Mouse (Mus musculus) forebrain, embryonic 12.5 days (tissue): Measurements from ENCODE around the gene Tuba3a. TPM values are rescaled to one million over a fixed set of nuclear protein-coding genes. Genes with fewer than 3 reads are reported as not detected.

Experiments
- ATAC-seq: fragments of 200-750 bp; cut with Nextera tagmentation; 2 replicates; pipeline ENCODE4 v1.8.0; 2017; ENCODE audit warnings: moderate TSS enrichment; ENCODE audit not compliant: low FRiP score
- H3K27ac ChIP-seq: fragments of 300-500 bp; sonication (generic); 2 replicates; pipeline ENCODE4 v1.5.1; 2016; ENCODE audit warnings: mild to moderate bottlenecking
- H3K27me3 ChIP-seq: fragments of 300-500 bp; sonication (generic); 2 replicates; pipeline ENCODE4 v1.6.1; 2016; ENCODE audit warnings: mild to moderate bottlenecking
- H3K36me3 ChIP-seq: fragments of 300-500 bp; sonication (generic); replicated peaks from 2 replicates; pipeline ENCODE4 v1.6.1; 2016; ENCODE audit warnings: mild to moderate bottlenecking
- H3K4me1 ChIP-seq: fragments of 300-500 bp; sonication (generic); 2 replicates; pipeline ENCODE4 v1.6.1; 2016
- H3K4me2 ChIP-seq: fragments of 300-500 bp; sonication (generic); 2 replicates; pipeline ENCODE4 v1.6.1; 2016; ENCODE audit warnings: mild to moderate bottlenecking, moderate library complexity
- H3K4me3 ChIP-seq: fragments of 300-500 bp; sonication (generic); replicated peaks from 2 replicates; pipeline ENCODE4 v1.5.1; 2016; ENCODE audit warnings: mild to moderate bottlenecking
- H3K9ac ChIP-seq: fragments of 300-500 bp; sonication (generic); 2 replicates; pipeline ENCODE4 v1.6.1; 2016; ENCODE audit warnings: mild to moderate bottlenecking
- H3K9me3 ChIP-seq: fragments of 300-500 bp; sonication (generic); 2 replicates; pipeline ENCODE4 v1.6.1; 2016
- WGBS: fragments of 180-500 bp; shearing (Covaris S2); methylation state at CpG from one replicate; pipeline ENCODE4 v1.1.7; 2016; 5-methylcytosine and 5-hydroxymethylcytosine counted together
- microRNA-seq: library from miRNA; unstranded; fragments of <30 nt; microRNA quantifications from one replicate; pipeline ENCODE4, GENCODE M21; 2017
- polyA plus RNA-seq: library from polyadenylated mRNA; unstranded; fragments of >200 nt; fragmentation: Nextera tagmentation; extraction: Ambion mirVana; gene quantifications from 2 replicates; pipeline ENCODE4 v1.2.1, GENCODE M21; 2016

Gene Tuba3a
- polyA plus RNA-seq, 1 experiment from 2014 or later = not detected

- H3K9me3 ChIP-seq = no peaks in the 10 kb centered on the region
- 61% methylated on average over 7 of the region's 7 CpGs for WGBS
- ATAC-seq = no peak
- H3K4me1 ChIP-seq = peaks cover 20% of the 10 kb centered on the region
- no peaks in the 10 kb centered on the region for H3K27me3 ChIP-seq
- no peak overlapping the region for H3K27ac ChIP-seq
- H3K4me2 ChIP-seq = no peak overlapping the region
- H3K36me3 ChIP-seq = no peaks in the 10 kb centered on the region
- H3K4me3 ChIP-seq = no peak overlapping the region
- no peak overlapping the region for H3K9ac ChIP-seq
Observed at GRCm38 (mm10) chr6:125233816-125234519, 51.9 kb downstream of the Tuba3a start.

GRCm38 (mm10) chr6:125232516-125232915 lies 53.3 kb downstream of the Tuba3a start:
- no peaks in the 10 kb centered on the region for H3K36me3 ChIP-seq
- H3K4me2 ChIP-seq = no peak overlapping the region
- H3K4me3 ChIP-seq = no peak overlapping the region
- no peak overlapping the region for H3K27ac ChIP-seq
- no peak for ATAC-seq
- H3K9me3 ChIP-seq = no peaks in the 10 kb centered on the region
- H3K9ac ChIP-seq = no peak overlapping the region
- H3K4me1 ChIP-seq = peaks cover 20% of the 10 kb centered on the region
- WGBS = 85% methylated on average over 6 of the region's 6 CpGs
- H3K27me3 ChIP-seq = no peaks in the 10 kb centered on the region

- Histone ChIP-seq H3K27me3 (no peaks in the 10 kb centered on the region), H3K4me3 (peak overlapping the region; percentile 41), H3K9me3 (no peaks in the 10 kb centered on the region), H3K36me3 (no peaks in the 10 kb centered on the region), H3K4me2 (peak overlapping the region; percentile 79), H3K9ac (peak overlapping the region; percentile 61; the same call in 1 of the 2 replicates), H3K4me1 (peaks cover 20% of the 10 kb centered on the region), H3K27ac (no peak overlapping the region)
- 53% methylated on average over 4 of the region's 4 CpGs for WGBS
- peak; percentile 42; the same call in 1 of the 2 replicates for ATAC-seq
Observed at GRCm38 (mm10) chr6:125232045-125232437, 53.8 kb downstream of the Tuba3a start.

- Histone ChIP-seq H3K27ac (peak within 1 kb of the TSS; percentile 31; the same call in 1 of the 2 replicates), H3K36me3 (no peaks in the 10 kb centered on the region), H3K9ac (peak within 1 kb of the TSS; percentile 61), H3K4me3 (peak within 1 kb of the TSS; percentile 41), H3K4me2 (peak within 1 kb of the TSS; percentile 79), H3K27me3 (no peaks in the 10 kb centered on the region), H3K9me3 (no peaks in the 10 kb centered on the region), H3K4me1 (peaks cover 20% of the 10 kb centered on the region)
- peak; percentile 76 for ATAC-seq
- 10% methylated on average over 16 of the region's 16 CpGs for WGBS
Observed at GRCm38 (mm10) chr6:125231117-125232044, 54.5 kb downstream of the Tuba3a start, which contains the start of gene Tapbpl. Tapbpl (minus strand) TSS chr6:125231860.

- Histone ChIP-seq H3K27ac (no peak overlapping the region), H3K36me3 (no peaks in the 10 kb centered on the region), H3K9me3 (no peaks in the 10 kb centered on the region), H3K4me3 (no peak overlapping the region), H3K9ac (no peak overlapping the region), H3K4me1 (peaks cover 20% of the 10 kb centered on the region), H3K27me3 (no peaks in the 10 kb centered on the region), H3K4me2 (no peak overlapping the region)
- no peak for ATAC-seq
- whole genome bisulfite sequencing = 61% methylated on average over 9 of the region's 9 CpGs
Observed at GRCm38 (mm10) chr6:125230571-125230970, 55.3 kb downstream of the Tuba3a start.

Small RNA genes lying within 50 kb of the gene (microRNA-seq; reads per million reads assigned to microRNA genes)
- not detected for gene Mir8113

Other genes with a start within 250 kb of the Tuba3a start
- gene Ing4, start 246.3 kb downstream of the Tuba3a start, polyA plus RNA-seq = 163 and 164 TPM in 2 replicates
- 14.7 and 17.7 TPM in 2 replicates for gene Acrbp, start 236.4 kb downstream of the Tuba3a start, polyA plus RNA-seq
- gene Lpar5, start 218.1 kb downstream of the Tuba3a start, polyA plus RNA-seq = 0.31 TPM in 1 of 2 replicates, not detected in the other
- gene Chd4, start 190.1 kb downstream of the Tuba3a start, polyA plus RNA-seq = 120 and 124 TPM in 2 replicates
- 62.9 and 63.6 TPM in 2 replicates for gene Nop2, start 154.1 kb downstream of the Tuba3a start, polyA plus RNA-seq
- 15.9 and 16.0 TPM in 2 replicates for gene Iffo1, start 140.8 kb downstream of the Tuba3a start, polyA plus RNA-seq
- 2,231 and 2,319 TPM in 2 replicates for gene Gapdh, start 119.6 kb downstream of the Tuba3a start, polyA plus RNA-seq
- 221 and 246 TPM in 2 replicates for gene Ncapd2, start 94.3 kb downstream of the Tuba3a start, polyA plus RNA-seq
- gene Mrpl51, start 94.2 kb downstream of the Tuba3a start, polyA plus RNA-seq = 192 and 193 TPM in 2 replicates
- gene Vamp1, start 70.5 kb downstream of the Tuba3a start, polyA plus RNA-seq = 5.5 and 6.0 TPM in 2 replicates
- 1.5 and 2.1 TPM in 2 replicates for gene Tapbpl, start 54.2 kb downstream of the Tuba3a start, polyA plus RNA-seq
- 1.6 and 1.8 TPM in 2 replicates for gene Cd27, start 49.0 kb downstream of the Tuba3a start, polyA plus RNA-seq
- gene Ltbr, start 27.8 kb upstream of the Tuba3a start, polyA plus RNA-seq = 12.7 and 14.0 TPM in 2 replicates
- 0.24 and 0.49 TPM in 2 replicates for gene Scnn1a, start 34.6 kb upstream of the Tuba3a start, polyA plus RNA-seq
- gene Tnfrsf1a, start 63.3 kb upstream of the Tuba3a start, polyA plus RNA-seq = 16.6 and 19.3 TPM in 2 replicates
- 0.05 and 0.09 TPM in 2 replicates for gene Plekhg6, start 94.8 kb upstream of the Tuba3a start, polyA plus RNA-seq
- 44.2 and 45.3 TPM in 2 replicates for gene Cd9, start 208.7 kb upstream of the Tuba3a start, polyA plus RNA-seq